Mouse (Mus musculus) limb, embryonic 14.5 days (tissue): ENCODE measurements around the gene Negr1. TPM values are rescaled to one million over a fixed set of nuclear protein-coding genes. Genes with fewer than 3 reads are reported as not detected.

Experiments
- ATAC-seq: fragments of 200-750 bp; cut with Nextera tagmentation; 2 replicates; pipeline ENCODE4 v1.8.0; 2017; ENCODE audit warnings: low read depth, moderate number of reproducible peaks, moderate TSS enrichment; ENCODE audit not compliant: low FRiP score
- DNase-seq: peaks from one replicate; pipeline ENCODE4 v3.0.0-alpha.2; 2015; ENCODE audit warnings: low spot score
- H3K27ac ChIP-seq: fragments of 300-500 bp; sonication (generic); replicated peaks from 2 replicates; pipeline ENCODE4 v1.5.1; 2014; ENCODE audit warnings: low read depth, mild to moderate bottlenecking, low read length, moderate library complexity, mixed read lengths
- H3K27me3 ChIP-seq: fragments of 300-500 bp; sonication (generic); 2 replicates; pipeline ENCODE4 v1.6.1; 2014; ENCODE audit warnings: low read length, mixed read lengths; ENCODE audit not compliant: control insufficient read depth, insufficient read depth
- H3K36me3 ChIP-seq: fragments of 300-500 bp; sonication (generic); 2 replicates; pipeline ENCODE4 v1.6.1; 2014; ENCODE audit warnings: mild to moderate bottlenecking, low read length, moderate library complexity, mixed read lengths; ENCODE audit not compliant: control insufficient read depth, insufficient read depth
- H3K4me1 ChIP-seq: fragments of 300-500 bp; sonication (generic); 2 replicates; pipeline ENCODE4 v1.6.1; 2014; ENCODE audit warnings: antibody characterized with exemption, low read length, mixed read lengths; ENCODE audit not compliant: control insufficient read depth, insufficient read depth
- H3K4me2 ChIP-seq: fragments of 300-500 bp; sonication (generic); replicated peaks from 2 replicates; pipeline ENCODE4 v1.6.1; 2014; ENCODE audit warnings: low read depth, mild to moderate bottlenecking, low read length, moderate library complexity; ENCODE audit not compliant: severe bottlenecking
- H3K4me3 ChIP-seq: fragments of 300-500 bp; sonication (generic); replicated peaks from 2 replicates; pipeline ENCODE4 v1.5.1; 2014; ENCODE audit warnings: low read length
- H3K9ac ChIP-seq: fragments of 300-500 bp; sonication (generic); 2 replicates; pipeline ENCODE4 v1.6.1; 2014; ENCODE audit warnings: mild to moderate bottlenecking, low read depth, low read length, moderate library complexity; ENCODE audit not compliant: severe bottlenecking
- H3K9me3 ChIP-seq: fragments of 300-500 bp; sonication (generic); 2 replicates; pipeline ENCODE4 v1.6.1; 2016; ENCODE audit warnings: low read length; ENCODE audit not compliant: control insufficient read depth
- POLR2A ChIP-seq: fragments of 200-500 bp; IDR thresholded peaks from 2 replicates; pipeline ENCODE4 v1.8.0; 2012; ENCODE audit warnings: inconsistent platforms, mild to moderate bottlenecking, moderate library complexity, borderline replicate concordance; ENCODE audit not compliant: insufficient read depth, insufficient read length; ENCODE audit errors: extremely low read depth
- WGBS: fragments of 180-500 bp; shearing (Covaris S2); extraction: QIAGEN DNeasy Blood & Tissue Kit; methylation state at CpG from one replicate; pipeline ENCODE4 v1.1.7; 2014; 5-methylcytosine and 5-hydroxymethylcytosine counted together
- polyA plus RNA-seq, 2 experiments: library from polyadenylated mRNA; depleted of rRNA in 1 of 2; stranded (reverse) in 1 of 2; unstranded in 1 of 2; fragments of >200 nt; fragmentation: Nextera tagmentation in 1 of 2; extraction: Ambion mirVana in 1 of 2; gene quantifications; 2 replicates each; pipeline versions ENCODE4 v1.2.1 to v1.2.3; 2012 to 2014

The Negr1 gene
- polyA plus RNA-seq, 2 experiments: 5.1 to 6.2 TPM

DNA sequence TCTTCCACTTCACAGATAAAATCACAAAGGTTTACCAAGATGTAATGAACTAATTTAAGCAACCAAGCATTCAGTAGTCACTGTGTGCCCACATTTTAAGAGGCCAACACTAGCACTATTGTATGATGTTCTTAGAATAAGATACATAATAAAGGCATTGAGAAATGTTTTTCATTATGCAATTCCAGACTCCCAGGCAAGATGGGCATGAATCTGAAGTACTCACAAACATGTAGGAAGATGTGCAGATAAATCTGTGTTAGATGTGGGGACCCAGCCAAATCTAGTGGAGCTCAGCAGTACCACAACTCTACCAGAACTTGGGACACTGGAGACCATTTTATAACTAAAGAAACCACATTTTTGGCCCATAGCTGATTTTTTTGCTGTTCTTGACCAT lies 593.9 kb downstream of the Negr1 start:
- Histone ChIP-seq H3K4me1 (no peaks in the 10 kb centered on the region), H3K9ac (no peak overlapping the region), H3K27ac (no peak overlapping the region), H3K4me2 (no peak overlapping the region), H3K27me3 (no peaks in the 10 kb centered on the region), H3K9me3 (no peaks in the 10 kb centered on the region), H3K4me3 (no peak overlapping the region), H3K36me3 (no peaks in the 10 kb centered on the region)
- DNase-seq: no peak
- TF ChIP-seq POLR2A: no peak
- ATAC-seq: no peak

DNA sequence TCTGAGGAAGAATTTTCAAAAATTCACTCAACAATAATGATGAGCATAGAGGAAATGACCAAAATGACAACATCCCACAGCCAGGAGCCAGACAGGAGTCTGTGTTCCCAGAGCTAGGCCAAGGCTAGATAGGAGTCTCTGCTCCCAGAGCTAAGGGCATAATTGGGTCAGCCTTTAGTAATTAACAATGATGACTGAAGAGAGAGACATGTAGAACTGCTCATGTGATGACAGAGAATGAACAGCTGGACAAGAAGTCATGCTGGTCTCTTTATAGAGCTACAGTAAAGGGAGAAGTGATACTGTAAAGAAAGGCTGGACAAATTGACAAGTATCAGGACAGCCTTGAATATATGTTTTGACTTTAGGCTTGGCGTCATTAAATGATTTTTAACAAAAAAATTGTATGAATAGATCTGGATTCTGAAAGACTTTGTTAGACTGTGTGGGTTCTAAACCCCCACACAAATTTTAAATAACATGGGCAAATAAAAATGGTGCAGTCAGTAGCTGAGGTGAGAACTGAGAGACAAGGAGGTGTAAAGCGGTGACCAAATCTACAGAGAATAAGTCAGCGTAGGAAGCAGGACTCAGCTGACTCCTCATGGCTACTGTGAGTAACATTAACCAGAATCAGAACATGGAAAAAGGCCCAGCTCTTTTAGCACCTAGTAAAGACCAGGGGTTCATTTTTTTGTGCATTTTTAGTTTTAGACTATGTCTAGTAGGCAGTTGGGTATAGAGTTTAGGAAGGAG lies 603.4 kb downstream of the Negr1 start:
- Histone ChIP-seq H3K36me3 (no peaks in the 10 kb centered on the region), H3K9ac (no peak overlapping the region), H3K4me2 (no peak overlapping the region), H3K27ac (no peak overlapping the region), H3K4me3 (no peak overlapping the region), H3K27me3 (no peaks in the 10 kb centered on the region), H3K4me1 (no peaks in the 10 kb centered on the region), H3K9me3 (no peaks in the 10 kb centered on the region)
- ATAC-seq (no peak), DNase-seq (no peak)
- TF ChIP-seq POLR2A: no peak
- 87% methylated on average over 3 of the region's 3 CpGs for WGBS

DNA sequence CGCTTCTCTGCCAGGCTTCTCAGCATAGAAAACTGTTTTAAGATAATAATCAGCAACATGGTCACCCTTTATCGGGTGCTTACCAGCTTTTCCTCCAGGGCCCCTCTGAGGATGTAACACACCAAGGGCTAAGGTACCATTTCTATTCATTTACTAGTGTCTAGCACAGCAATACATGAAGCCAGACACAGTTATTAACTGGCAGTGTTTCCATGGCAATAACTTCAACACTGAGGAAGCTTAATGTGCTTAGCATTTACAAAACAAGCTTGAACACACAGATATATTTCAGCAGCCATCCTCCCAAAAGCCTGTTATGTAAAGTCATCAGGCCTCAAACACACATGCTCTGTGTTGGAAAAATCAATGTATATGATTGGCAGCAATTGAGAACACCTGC lies 620.4 kb downstream of the Negr1 start:
- no peaks in the 10 kb centered on the region for H3K36me3 ChIP-seq
- no peaks in the 10 kb centered on the region for H3K4me1 ChIP-seq
- no peaks in the 10 kb centered on the region for H3K27me3 ChIP-seq

DNA sequence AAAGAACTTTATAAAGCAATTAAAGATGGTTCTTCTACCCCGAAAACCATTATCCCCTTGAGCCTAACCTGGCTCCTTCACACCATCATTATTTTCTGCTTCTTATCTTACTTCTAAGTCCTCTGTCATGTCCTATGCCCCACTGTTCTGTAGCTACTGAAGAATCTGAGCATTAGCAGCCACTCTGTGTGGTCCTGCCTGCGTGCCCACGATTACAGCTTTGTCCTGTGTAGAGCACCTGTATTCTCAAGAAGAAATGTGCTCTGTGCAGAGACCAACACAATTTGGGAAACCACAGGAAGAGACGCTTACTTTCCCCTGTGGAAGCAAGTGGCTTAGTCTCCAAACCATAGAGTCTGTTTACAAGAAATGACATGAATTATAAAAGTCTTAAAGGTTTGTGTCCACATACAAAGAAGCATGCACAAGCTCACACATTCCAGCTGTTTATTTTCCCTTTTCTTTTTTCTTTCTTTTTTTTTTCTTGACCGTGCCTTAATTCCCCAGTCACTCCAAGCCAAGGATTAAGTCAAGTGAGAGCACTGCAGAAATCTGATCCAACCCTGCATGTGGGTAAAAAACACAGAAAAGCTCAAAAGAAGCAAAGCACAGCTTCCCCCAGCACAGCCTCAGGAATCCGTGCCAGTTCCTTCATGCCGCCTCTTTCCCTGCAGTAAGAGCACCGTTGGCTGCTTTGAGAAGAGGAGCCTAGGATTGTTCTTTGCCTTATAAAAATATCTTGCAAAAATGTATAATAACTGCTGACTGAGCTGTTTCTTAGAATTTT lies 627.5 kb downstream of the Negr1 start:
- TF ChIP-seq POLR2A: no peak
- Histone ChIP-seq H3K4me2 (no peak overlapping the region), H3K9ac (no peak overlapping the region), H3K27me3 (no peaks in the 10 kb centered on the region), H3K27ac (no peak overlapping the region), H3K4me1 (peaks cover 3% of the 10 kb centered on the region; the same call in 1 of the 2 replicates), H3K9me3 (no peaks in the 10 kb centered on the region), H3K36me3 (no peaks in the 10 kb centered on the region), H3K4me3 (no peak overlapping the region)
- DNase-seq (no peak), ATAC-seq (peak; percentile 62; the same call in 1 of the 2 replicates)
- WGBS: 39% methylated on average over 8 of the region's 8 CpGs

More for the DNA sequence above, 620.4 kb downstream of the Negr1 start:
- DNase-seq (no peak), ATAC-seq (no peak)
- no peaks in the 10 kb centered on the region for H3K9me3 ChIP-seq
- WGBS: 85% methylated on average over 2 of the region's 2 CpGs
- no peak overlapping the region for H3K27ac ChIP-seq
- H3K4me3 ChIP-seq: no peak overlapping the region
- H3K4me2 ChIP-seq: no peak overlapping the region
- H3K9ac ChIP-seq: no peak overlapping the region
- no peak for TF ChIP-seq POLR2A

DNA sequence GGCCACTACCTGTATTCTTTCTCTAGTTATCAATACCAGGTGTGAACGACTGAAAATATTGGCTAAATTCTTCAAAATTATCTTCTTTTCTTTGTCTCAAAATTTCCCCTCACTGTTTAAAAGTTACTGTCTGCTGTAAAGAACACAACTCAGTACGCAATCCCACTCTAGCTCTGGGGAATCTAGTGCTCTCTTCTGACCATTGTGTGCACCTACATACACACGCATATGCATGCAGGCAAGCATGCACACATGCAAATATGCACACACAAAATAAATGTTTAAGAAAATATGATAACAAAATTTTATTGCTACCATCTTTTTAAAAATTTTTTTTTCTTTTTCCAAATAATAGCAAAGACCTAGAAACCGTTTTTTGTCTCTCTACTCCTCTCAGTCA lies 628.2 kb downstream of the Negr1 start:
- no peak overlapping the region for H3K4me2 ChIP-seq
- ATAC-seq (no peak), DNase-seq (no peak)
- no peak overlapping the region for H3K4me3 ChIP-seq
- 83% methylated on average over 4 of the region's 4 CpGs for WGBS
- no peaks in the 10 kb centered on the region for H3K27me3 ChIP-seq
- no peaks in the 10 kb centered on the region for H3K36me3 ChIP-seq
- no peak for TF ChIP-seq POLR2A
- H3K4me1 ChIP-seq: peaks cover 3% of the 10 kb centered on the region; the same call in 1 of the 2 replicates
- H3K27ac ChIP-seq: no peak overlapping the region
- H3K9me3 ChIP-seq: no peaks in the 10 kb centered on the region
- H3K9ac ChIP-seq: no peak overlapping the region
